Mouse (Mus musculus) right cerebral cortex, postnatal 25 days (tissue): ENCODE data around the gene Gm49361.
A peak's percentile ranks its signal among the peaks of the same experiment; 100 is the strongest.

Source experiments
- DNase-seq: peaks from one replicate; pipeline ENCODE4 v3.0.0; 2022

The Gm49361 gene

GRCm38 (mm10) chr14:57616339-57616965 is 129.5 kb downstream of the Gm49361 start:
- DNase-seq: no peak

GRCm38 (mm10) chr14:57615828-57616227 is 130.1 kb downstream of the Gm49361 start:
- DNase-seq: no peak

DNA sequence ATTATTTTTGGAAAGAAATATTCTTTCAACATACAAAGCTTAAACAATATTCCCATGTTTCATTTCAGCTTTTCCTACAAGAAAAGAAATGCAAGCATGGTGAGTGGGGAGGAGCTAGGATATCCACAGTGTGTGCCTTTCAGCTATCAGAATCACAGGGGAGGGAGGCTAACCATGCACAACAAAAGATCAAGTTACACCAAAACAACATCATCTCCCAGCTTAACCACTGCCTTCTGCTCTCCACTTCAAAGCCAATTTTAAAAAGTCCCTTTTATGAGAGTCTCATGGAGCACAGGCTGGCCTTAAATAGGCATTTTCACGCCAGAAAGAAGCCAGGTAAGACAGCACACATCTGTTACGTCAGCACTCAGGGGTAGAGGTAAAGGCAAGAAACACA is 134.9 kb downstream of the Gm49361 start:
- DNase-seq: no peak

DNA sequence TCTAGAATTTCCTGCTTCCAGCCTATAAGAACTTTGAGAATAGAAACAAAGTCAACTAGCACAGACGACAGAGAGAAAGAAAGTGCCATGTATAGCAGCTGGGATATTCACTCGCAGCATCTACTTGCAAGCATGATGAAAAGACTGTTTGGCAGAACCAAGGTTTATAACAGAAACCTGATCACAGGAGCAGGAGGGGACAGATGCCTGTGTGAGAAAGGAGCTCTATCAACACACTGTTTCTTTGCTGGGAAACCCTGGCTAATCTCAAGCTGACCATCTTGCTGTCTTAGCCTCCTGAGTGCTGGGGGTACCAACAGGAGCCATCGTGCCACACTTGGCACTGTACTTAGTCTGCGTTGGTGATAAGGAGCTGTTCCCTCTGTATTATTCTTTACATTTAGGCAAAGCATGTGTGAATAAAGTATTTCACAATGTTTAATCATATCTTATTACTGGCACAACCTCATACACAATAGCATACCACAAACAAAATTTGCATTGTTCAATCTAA is 136.0 kb downstream of the Gm49361 start:
- no peak for DNase-seq

DNA sequence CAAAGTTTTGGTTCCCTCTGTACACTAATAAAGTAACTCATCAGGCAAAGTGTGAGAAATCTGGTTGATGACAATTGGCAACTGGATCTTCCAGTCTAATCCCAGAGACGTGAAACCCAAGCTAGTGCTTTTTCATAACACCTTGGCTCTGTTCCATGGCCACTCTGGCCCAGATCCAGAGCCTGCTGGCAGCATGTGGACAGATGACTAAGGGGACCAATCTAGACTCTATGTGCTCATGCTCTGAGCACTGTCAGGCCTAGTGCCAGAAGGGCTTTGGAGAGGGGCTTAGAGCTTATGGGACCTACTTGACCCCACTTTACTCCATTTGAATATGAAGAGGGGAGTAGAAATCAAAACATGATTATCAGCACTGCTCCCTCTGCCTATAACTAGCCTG is 138.4 kb downstream of the Gm49361 start:
- DNase-seq: peak; percentile 64

- no peak for DNase-seq
These were observed 139.1 kb downstream of the Gm49361 start for GRCm38 (mm10) chr14:57606663-57607365.

DNA sequence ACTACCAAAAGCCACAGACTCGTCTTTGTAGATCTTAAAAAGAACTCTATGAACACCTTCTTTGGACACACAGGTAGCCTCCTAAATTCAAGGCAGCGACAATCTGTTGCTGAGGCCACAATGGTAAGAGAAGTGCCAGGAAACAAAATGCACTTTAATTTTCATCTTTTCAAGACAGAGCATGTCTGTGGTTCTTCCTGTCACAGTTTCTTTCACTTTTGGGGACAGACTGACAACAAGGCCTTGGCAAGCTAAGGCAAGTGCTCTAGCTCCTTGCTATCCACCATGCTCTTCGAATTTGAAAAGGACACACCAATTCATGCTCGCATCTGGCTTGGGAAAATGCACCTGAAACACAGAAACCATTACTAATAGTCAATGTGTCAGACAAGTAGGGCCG is 152.6 kb downstream of the Gm49361 start:
- no peak for DNase-seq
